Mouse (Mus musculus) T-cell, adult 66 days (primary cell): ENCODE results near the gene Gm8334. TPM values are rescaled to one million over a fixed set of nuclear protein-coding genes. Genes with fewer than 3 reads are reported as not detected.

ENCODE experiments used
- total RNA-seq, 2 experiments: library from RNA; stranded (reverse); gene quantifications; 3 replicates in 1 of 2; 4 replicates in 1 of 2; pipeline ENCODE4 v1.2.4; 2023

Gene Gm8334
- total RNA-seq: not detected

GRCm38 (mm10) chrX:148615053-148615452 is at the start of gene Gm8334:
Gm8334 (minus strand) TSS chrX:148615153.

GRCm38 (mm10) chrX:148663298-148663697 is 48.3 kb upstream of the Gm8334 start, which contains the start of gene Gm15127:
Gm15127 (plus strand) TSS chrX:148663598.

Other genes starting within 250 kb of the Gm8334 start
- not detected for gene Gm15114, start 126.2 kb downstream of the Gm8334 start, total RNA-seq
- not detected for gene Gm15127, start 48.4 kb upstream of the Gm8334 start, total RNA-seq
- not detected for gene Luzp4, start 242.5 kb upstream of the Gm8334 start, total RNA-seq